Mouse (Mus musculus) liver, adult 2 months (tissue): ENCODE measurements around the gene Zfp106.

Source experiments
- CTCF ChIP-seq: fragments of 200-500 bp; IDR thresholded peaks from 2 replicates; pipeline ENCODE4 v1.5.1; 2011; ENCODE audit warnings: low read depth, low read length, control low read depth
- POLR2A ChIP-seq: fragments of 200-500 bp; IDR thresholded peaks from 2 replicates; pipeline ENCODE4 v1.6.1; 2011; ENCODE audit warnings: low read length, control low read depth; ENCODE audit not compliant: insufficient read depth; ENCODE audit errors: extremely low read depth

GRCm38 (mm10) chr2:120499971-120500471 is 63.6 kb downstream of the Zfp106 start:
- no peak for TF ChIP-seq CTCF
- no peak for TF ChIP-seq POLR2A
